Mouse (Mus musculus) intestine, embryonic 15.5 days (tissue): Measurements from ENCODE around the gene Usp4. TPM values are rescaled to one million over a fixed set of nuclear protein-coding genes. Genes with fewer than 3 reads are reported as not detected.

Source experiments
- ATAC-seq: fragments of 200-750 bp; cut with Nextera tagmentation; 2 replicates; pipeline ENCODE4 v1.8.0; 2017; ENCODE audit warnings: moderate TSS enrichment, moderate library complexity
- H3K27ac ChIP-seq: fragments of 300-500 bp; sonication (generic); 2 replicates; pipeline ENCODE4 v1.5.1; 2015; ENCODE audit warnings: mild to moderate bottlenecking, inconsistent platforms
- H3K27me3 ChIP-seq: fragments of 300-500 bp; sonication (generic); replicated peaks from 2 replicates; pipeline ENCODE4 v1.6.1; 2015; ENCODE audit warnings: inconsistent platforms
- H3K36me3 ChIP-seq: fragments of 300-500 bp; sonication (generic); 2 replicates; pipeline ENCODE4 v1.6.1; 2015; ENCODE audit warnings: inconsistent platforms
- H3K4me1 ChIP-seq: fragments of 300-500 bp; sonication (generic); replicated peaks from 2 replicates; pipeline ENCODE4 v1.6.1; 2015; ENCODE audit warnings: inconsistent platforms
- H3K4me2 ChIP-seq: fragments of 300-500 bp; sonication (generic); replicated peaks from 2 replicates; pipeline ENCODE4 v1.6.1; 2015; ENCODE audit warnings: mild to moderate bottlenecking, inconsistent platforms
- H3K4me3 ChIP-seq: fragments of 300-500 bp; sonication (generic); replicated peaks from 2 replicates; pipeline ENCODE4 v1.5.1; 2015; ENCODE audit warnings: inconsistent platforms
- H3K9ac ChIP-seq: fragments of 300-500 bp; sonication (generic); 2 replicates; pipeline ENCODE4 v1.6.1; 2015; ENCODE audit warnings: inconsistent platforms
- H3K9me3 ChIP-seq: fragments of 300-500 bp; sonication (generic); 2 replicates; pipeline ENCODE4 v1.6.1; 2016; ENCODE audit warnings: inconsistent platforms
- WGBS: fragments of 180-500 bp; shearing (Covaris S2); methylation state at CpG from one replicate; pipeline ENCODE4 v1.1.7; 2015; 5-methylcytosine and 5-hydroxymethylcytosine counted together
- polyA plus RNA-seq: library from polyadenylated mRNA; unstranded; fragments of >200 nt; fragmentation: Nextera tagmentation; extraction: Ambion mirVana; gene quantifications from 2 replicates; pipeline ENCODE4 v1.2.1, GENCODE M21; 2015

Gene Usp4
- polyA plus RNA-seq, 1 experiment from 2014 or later: 82.5 TPM

DNA sequence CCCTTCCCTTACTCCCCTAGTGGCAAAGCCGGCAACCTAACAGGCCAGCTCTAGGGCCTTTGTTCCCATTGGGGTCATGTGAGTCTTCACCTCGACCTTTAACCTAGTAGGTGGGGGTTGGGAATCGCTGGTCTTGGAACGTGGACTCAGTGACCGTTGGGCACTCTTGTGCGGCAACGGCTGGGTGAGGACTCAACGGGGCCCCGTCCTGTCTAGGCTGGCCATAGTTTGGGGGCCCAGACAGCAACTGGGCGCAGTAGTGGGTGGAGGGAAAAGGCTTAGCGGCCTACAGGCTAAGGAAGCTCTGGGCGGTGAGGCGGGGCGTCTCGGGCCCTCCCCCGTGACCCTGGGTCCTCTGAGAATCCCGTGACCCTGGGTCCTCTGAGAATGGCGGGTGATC is 45.0 kb downstream of the Usp4 start, which contains the start of gene 1700102P08Rik:
TSS of gene 1700102P08Rik (plus strand) at position 130 of the 400 bp plus-strand sequence.
- H3K27ac ChIP-seq: no peak within 1 kb of the TSS
- 76% methylated on average over 18 of the region's 18 CpGs for WGBS
- H3K36me3 ChIP-seq: peaks cover 30% of the 10 kb centered on the region
- no peaks in the 10 kb centered on the region for H3K9me3 ChIP-seq
- H3K4me2 ChIP-seq: no peak within 1 kb of the TSS
- no peak within 1 kb of the TSS for H3K4me3 ChIP-seq
- H3K4me1 ChIP-seq: no peaks in the 10 kb centered on the region
- ATAC-seq: no peak
- H3K9ac ChIP-seq: no peak within 1 kb of the TSS
- no peaks in the 10 kb centered on the region for H3K27me3 ChIP-seq

DNA sequence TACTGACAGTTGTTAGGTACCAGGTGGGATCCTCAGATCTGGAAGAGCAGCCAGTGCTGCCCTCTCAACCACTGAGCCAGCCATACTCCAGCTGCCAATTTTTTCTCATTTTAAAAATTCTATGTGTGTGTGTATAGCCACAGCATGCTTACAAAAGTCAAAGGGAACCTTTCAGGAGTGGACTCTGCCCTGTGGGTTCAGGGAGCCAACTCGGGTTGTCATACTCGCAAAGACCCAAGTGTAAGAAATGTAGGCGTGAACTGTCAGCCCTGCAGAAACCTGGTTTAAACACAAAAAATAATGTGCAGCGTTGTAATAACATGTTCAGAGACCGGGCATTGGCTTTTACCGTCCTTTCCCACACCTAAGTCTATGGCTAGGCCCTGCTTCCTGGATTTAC is 46.5 kb downstream of the Usp4 start:
- no peak overlapping the region for H3K4me3 ChIP-seq
- no peaks in the 10 kb centered on the region for H3K9me3 ChIP-seq
- H3K27ac ChIP-seq: no peak overlapping the region
- peaks cover 24% of the 10 kb centered on the region for H3K36me3 ChIP-seq
- 90% methylated on average over 6 of the region's 6 CpGs for WGBS
- H3K9ac ChIP-seq: no peak overlapping the region
- H3K4me1 ChIP-seq: no peaks in the 10 kb centered on the region
- no peak for ATAC-seq
- no peaks in the 10 kb centered on the region for H3K27me3 ChIP-seq
- H3K4me2 ChIP-seq: no peak overlapping the region

DNA sequence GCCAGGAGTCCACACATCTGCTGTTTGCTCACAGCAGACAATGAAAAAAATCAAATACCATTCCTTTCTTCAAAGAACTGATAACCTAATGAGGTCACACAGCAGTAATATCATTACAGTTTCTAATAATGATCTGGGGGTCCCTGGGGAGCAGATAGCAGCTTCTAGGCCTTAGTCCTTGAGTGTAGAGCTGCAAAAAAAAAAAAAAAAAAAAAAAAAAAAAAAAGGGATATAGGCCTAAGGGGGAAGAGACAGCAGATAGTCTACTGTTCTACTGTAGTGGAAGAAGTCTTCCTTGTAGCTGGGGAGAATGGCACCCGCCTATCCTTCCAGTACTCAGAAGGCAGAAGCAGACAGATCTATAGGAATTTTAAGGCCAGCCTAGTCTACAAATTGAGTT is 47.8 kb downstream of the Usp4 start:
- Histone ChIP-seq H3K9me3 (no peaks in the 10 kb centered on the region), H3K4me1 (no peaks in the 10 kb centered on the region), H3K4me3 (no peak overlapping the region), H3K36me3 (peaks cover 19% of the 10 kb centered on the region), H3K4me2 (no peak overlapping the region), H3K9ac (no peak overlapping the region), H3K27me3 (no peaks in the 10 kb centered on the region), H3K27ac (no peak overlapping the region)
- WGBS: 97% methylated on average over 1 of the region's 1 CpGs
- ATAC-seq: no peak

DNA sequence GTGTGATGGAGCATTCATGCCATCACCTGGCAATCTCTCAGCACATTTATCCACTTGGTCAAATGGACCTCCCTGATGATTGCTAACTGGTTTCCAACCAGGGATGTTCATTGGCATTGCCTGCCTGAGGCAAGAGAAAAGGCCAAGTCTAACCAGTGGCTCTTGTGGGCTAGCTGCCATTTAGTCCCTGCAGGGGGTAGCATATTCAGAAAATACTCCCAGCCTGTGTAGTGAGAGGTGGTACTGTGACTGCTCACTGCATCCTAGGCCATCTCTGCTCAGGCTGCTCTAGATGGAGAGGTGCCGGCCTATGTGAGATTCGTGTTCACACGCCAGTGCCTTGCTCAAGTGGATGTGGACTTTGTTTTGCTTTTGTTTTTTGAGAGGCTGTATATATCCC is 50.7 kb downstream of the Usp4 start:
- no peak overlapping the region for H3K27ac ChIP-seq
- no peaks in the 10 kb centered on the region for H3K9me3 ChIP-seq
- ATAC-seq: no peak
- peaks cover 1% of the 10 kb centered on the region; the same call in 1 of the 2 replicates for H3K36me3 ChIP-seq
- H3K4me3 ChIP-seq: no peak overlapping the region
- no peaks in the 10 kb centered on the region for H3K4me1 ChIP-seq
- WGBS: 86% methylated on average over 3 of the region's 3 CpGs
- no peaks in the 10 kb centered on the region for H3K27me3 ChIP-seq
- H3K9ac ChIP-seq: no peak overlapping the region
- H3K4me2 ChIP-seq: no peak overlapping the region

DNA sequence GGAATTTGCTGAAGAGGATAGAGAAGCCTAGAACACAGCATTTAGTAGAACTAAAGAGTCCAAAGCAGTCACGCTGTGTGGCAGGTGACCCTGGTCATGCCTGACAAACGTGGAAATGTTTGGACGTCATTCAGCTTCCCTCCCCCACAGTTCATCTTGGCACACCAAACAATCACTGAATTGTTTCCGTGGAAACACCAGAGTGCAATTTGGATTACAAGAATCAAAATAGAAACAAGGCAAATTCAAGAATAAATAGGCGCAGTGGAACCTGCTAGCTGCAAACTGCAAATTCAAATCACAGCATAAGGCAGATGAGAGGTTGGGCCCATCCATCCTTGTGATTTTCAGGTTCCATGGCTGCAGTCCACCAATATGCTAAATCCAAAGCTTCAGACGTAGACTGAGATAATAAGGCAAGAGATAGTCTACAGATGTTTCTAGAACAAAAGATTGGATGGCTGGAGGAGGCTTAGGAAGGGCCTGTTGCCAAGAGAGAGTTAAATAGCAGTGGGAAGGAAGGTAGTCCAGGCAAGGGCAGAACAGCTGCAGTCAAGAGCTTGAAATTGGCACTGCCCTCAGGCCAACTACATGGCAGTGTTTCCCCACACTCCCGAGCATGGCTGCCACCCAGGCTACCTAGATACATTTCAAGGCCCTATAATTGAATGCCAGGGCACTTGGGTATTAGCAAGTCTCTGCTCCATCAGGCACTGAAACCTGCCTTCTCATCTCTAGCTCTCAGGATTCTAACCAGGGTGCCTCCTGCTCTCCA is 53.7 kb downstream of the Usp4 start:
- 77% methylated on average over 7 of the region's 7 CpGs for WGBS
- Histone ChIP-seq H3K9ac (no peak overlapping the region), H3K36me3 (no peaks in the 10 kb centered on the region), H3K27me3 (no peaks in the 10 kb centered on the region), H3K27ac (peak overlapping the region; percentile 58; the same call in 1 of the 2 replicates), H3K4me3 (no peak overlapping the region), H3K4me1 (no peaks in the 10 kb centered on the region), H3K4me2 (no peak overlapping the region), H3K9me3 (no peaks in the 10 kb centered on the region)
- no peak for ATAC-seq

DNA sequence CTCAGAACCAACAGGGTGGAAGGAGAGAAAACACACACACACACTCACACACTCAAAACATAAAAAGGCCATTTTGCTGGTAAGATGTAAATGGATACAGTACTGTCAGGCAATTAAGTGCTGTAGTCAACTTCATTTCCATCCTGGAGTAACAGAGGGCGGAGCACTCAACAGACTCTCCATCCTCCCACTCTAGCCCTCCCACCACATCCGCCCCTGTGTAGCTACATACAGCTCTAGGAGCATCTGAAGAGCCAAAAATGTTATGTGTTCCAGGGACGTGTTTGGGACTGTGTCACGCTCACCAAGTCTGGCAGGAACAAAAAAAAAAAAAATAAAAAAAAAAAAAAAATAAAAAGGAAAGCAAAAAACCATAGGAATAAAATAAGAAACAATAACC is 55.4 kb downstream of the Usp4 start:
- no peak overlapping the region for H3K4me2 ChIP-seq
- H3K4me3 ChIP-seq: no peak overlapping the region
- peak overlapping the region; percentile 28; the same call in 1 of the 2 replicates for H3K27ac ChIP-seq
- H3K27me3 ChIP-seq: no peaks in the 10 kb centered on the region
- no peak overlapping the region for H3K9ac ChIP-seq
- WGBS: 68% methylated on average over 4 of the region's 4 CpGs
- H3K36me3 ChIP-seq: no peaks in the 10 kb centered on the region
- no peaks in the 10 kb centered on the region for H3K9me3 ChIP-seq
- ATAC-seq: no peak
- no peaks in the 10 kb centered on the region for H3K4me1 ChIP-seq

DNA sequence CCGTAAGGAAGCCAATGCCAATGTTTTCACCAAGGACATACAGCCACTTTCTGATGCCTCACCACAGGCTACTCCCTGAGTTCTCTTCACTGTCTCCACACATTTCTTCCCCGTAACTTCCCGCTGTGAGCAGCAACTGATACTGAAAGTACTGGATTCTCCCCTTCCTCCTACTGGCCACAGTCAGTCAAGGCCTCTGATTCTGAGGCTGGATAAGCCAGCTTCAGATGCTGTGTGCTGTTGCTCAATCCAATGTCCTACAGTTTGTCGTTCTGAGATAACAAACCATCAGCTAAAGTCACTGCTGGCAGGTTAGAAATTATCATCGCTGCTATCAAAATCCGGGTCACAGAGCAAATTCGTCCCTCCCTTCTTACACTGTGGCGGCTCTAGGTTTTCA is 56.8 kb downstream of the Usp4 start:
- H3K9me3 ChIP-seq: no peaks in the 10 kb centered on the region
- H3K4me2 ChIP-seq: no peak overlapping the region
- no peaks in the 10 kb centered on the region for H3K36me3 ChIP-seq
- H3K4me3 ChIP-seq: no peak overlapping the region
- H3K9ac ChIP-seq: no peak overlapping the region
- WGBS: 70% methylated on average over 8 of the region's 8 CpGs
- no peaks in the 10 kb centered on the region for H3K27me3 ChIP-seq
- H3K27ac ChIP-seq: no peak overlapping the region
- no peak for ATAC-seq
- no peaks in the 10 kb centered on the region for H3K4me1 ChIP-seq

DNA sequence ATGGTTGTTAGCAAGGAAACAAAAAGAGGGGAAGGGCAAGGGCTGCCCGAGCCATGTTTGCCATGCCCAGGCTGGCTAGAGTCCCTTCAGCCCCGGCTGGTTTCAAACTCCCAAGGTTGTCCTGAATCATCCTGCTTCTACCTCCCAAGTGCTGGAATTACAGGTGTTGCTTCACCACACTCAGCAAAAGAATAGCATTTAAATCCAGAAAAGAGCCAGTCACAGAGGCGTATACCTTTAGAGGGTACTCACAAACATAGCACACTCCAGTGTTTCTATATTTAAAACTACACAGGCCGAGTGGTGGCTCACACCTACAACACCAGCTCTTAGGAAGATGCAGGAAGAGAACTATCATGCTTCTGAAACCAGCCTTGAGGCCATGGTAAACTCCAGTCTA is 61.9 kb downstream of the Usp4 start:
- no peaks in the 10 kb centered on the region for H3K9me3 ChIP-seq
- no peaks in the 10 kb centered on the region for H3K36me3 ChIP-seq
- H3K27me3 ChIP-seq: no peaks in the 10 kb centered on the region
- H3K4me2 ChIP-seq: no peak overlapping the region
- no peak overlapping the region for H3K4me3 ChIP-seq
- H3K4me1 ChIP-seq: no peaks in the 10 kb centered on the region
- ATAC-seq: no peak
- no peak overlapping the region for H3K9ac ChIP-seq
- 87% methylated on average over 4 of the region's 4 CpGs for WGBS
- H3K27ac ChIP-seq: no peak overlapping the region

DNA sequence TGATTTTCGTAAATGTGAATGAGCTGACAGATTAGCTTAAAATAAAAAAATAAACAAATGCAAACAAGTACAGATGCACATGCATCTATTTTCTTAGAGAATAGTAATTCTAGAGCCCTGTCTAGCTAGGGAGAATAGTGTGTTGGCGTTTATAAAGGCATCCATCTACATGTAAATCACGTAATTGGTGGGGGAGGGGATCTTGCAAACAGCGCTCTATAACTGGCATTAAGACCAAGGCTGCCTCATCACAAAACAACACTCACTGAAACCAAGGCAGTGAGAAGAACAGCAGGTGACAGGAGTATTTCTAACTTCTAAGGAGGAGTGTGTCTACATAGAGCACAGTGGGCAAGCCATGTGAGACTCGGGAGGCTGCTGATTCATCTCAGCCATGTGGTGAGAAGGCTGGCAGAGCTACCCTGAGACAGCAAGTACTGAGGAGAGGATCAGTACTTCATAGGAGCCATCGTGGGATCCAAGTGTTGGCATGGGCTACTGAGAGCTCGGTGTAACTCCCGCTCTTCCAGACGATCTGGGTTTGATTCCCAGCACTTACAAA is 63.8 kb downstream of the Usp4 start:
- WGBS: 81% methylated on average over 9 of the region's 9 CpGs
- Histone ChIP-seq H3K9me3 (no peaks in the 10 kb centered on the region), H3K9ac (no peak overlapping the region), H3K27ac (no peak overlapping the region), H3K4me3 (no peak overlapping the region), H3K36me3 (no peaks in the 10 kb centered on the region), H3K4me2 (no peak overlapping the region), H3K27me3 (no peaks in the 10 kb centered on the region), H3K4me1 (no peaks in the 10 kb centered on the region)
- ATAC-seq: no peak

DNA sequence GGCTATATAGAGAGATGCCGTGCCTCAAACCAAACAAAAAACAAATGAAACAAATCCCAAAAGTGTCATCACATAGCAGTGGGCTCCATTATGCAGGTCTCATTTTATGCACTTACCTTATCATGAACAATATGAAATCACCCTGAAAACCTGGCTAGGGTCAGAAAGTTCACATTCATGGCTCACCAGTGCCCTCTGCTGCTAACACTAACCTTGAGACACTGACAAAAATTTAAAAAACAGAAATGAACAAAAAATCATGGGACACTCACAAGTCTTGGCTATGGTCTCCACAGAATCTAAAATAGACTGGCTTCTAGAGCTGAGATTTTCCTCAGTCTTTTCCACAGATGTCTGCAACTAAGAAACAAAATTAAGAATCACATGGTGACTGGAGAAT is 64.6 kb downstream of the Usp4 start:
- no peaks in the 10 kb centered on the region for H3K4me1 ChIP-seq
- H3K9ac ChIP-seq: no peak overlapping the region
- ATAC-seq: no peak
- H3K27me3 ChIP-seq: no peaks in the 10 kb centered on the region
- H3K4me3 ChIP-seq: no peak overlapping the region
- H3K36me3 ChIP-seq: no peaks in the 10 kb centered on the region
- H3K9me3 ChIP-seq: no peaks in the 10 kb centered on the region
- no peak overlapping the region for H3K27ac ChIP-seq
- H3K4me2 ChIP-seq: no peak overlapping the region
- 83% methylated on average over 1 of the region's 1 CpGs for WGBS

DNA sequence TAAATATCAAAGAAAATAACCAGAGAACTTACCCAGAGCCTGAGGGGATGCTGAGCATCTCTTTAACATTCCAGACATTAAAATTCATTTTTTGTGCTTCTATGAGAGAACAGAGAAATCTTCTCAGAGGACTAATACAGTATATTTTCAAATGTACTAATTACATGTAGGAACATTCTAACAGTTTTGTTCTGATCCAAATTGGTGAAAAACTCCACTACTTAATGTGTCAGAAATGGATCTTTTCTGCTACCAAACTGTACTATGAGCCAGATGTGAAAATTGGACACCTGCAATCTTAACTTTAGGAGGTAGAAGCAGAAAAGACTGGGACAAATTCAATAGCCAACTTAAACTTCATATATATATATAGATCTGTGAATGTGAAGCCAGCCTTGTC is 80.7 kb downstream of the Usp4 start, which contains the start of gene Ccdc36:
TSS of gene Ccdc36 (minus strand) at position 101 of the 400 bp plus-strand sequence.
- no peak for ATAC-seq
- H3K4me3 ChIP-seq: no peak within 1 kb of the TSS
- H3K4me1 ChIP-seq: 0 out of 2 replicates have a peak, but pooled peaks cover 4% of the 10 kb centered on the region
- no peaks in the 10 kb centered on the region for H3K9me3 ChIP-seq
- H3K9ac ChIP-seq: no peak within 1 kb of the TSS
- no peaks in the 10 kb centered on the region for H3K27me3 ChIP-seq
- no peak within 1 kb of the TSS for H3K4me2 ChIP-seq
- H3K36me3 ChIP-seq: no peaks in the 10 kb centered on the region
- no peak within 1 kb of the TSS for H3K27ac ChIP-seq

DNA sequence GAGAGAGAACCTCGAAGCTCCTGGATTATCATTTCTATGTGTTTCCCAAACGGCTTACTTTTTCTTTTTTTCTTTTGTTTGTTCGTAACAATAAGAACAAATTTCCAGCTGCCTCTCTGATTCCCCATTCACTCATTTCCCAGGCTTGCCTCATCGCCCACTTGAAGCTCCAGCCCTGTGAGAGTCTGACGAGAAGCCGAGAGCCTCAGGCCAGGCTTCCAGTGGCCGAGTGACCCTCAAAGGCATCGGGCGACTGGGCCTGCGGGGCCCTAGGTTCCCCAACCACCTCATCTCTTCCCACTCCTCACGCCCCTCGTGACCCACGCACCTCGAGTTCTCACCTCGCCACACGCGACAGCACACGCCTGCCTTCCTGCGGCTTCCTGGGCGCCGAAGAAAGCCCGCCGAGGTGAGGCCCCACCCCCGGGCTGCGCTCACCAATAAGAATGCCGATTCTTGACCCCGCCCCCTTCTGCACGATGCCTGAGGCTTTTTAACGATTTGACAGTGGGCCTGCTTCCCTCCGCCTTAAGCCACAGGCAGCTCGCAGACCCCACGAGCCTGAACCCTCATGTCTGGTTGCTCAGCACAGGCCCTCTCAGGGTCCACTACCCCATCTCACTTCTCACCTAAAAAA is 83.9 kb downstream of the Usp4 start:
- H3K4me1 ChIP-seq: 0 out of 2 replicates have a peak, but pooled peaks cover 4% of the 10 kb centered on the region
- H3K9me3 ChIP-seq: no peaks in the 10 kb centered on the region
- peak overlapping the region; percentile 61 for H3K4me2 ChIP-seq
- WGBS: 43% methylated on average over 32 of the region's 32 CpGs
- no peaks in the 10 kb centered on the region for H3K27me3 ChIP-seq
- peak overlapping the region; percentile 27 for H3K4me3 ChIP-seq
- no peak overlapping the region for H3K27ac ChIP-seq
- ATAC-seq: peak; percentile 59; the same call in 1 of the 2 replicates
- H3K9ac ChIP-seq: peak overlapping the region; percentile 32; the same call in 1 of the 2 replicates
- H3K36me3 ChIP-seq: no peaks in the 10 kb centered on the region
